Mouse (Mus musculus) induced T-regulatory cell, adult 2 months (primary cell): Measurements from ENCODE around the gene Mien1.

Experiments
- DNase-seq: peaks from one replicate; pipeline ENCODE4 v3.0.0-alpha.2; 2012; ENCODE audit warnings: low read depth

Mien1 gene

DNA sequence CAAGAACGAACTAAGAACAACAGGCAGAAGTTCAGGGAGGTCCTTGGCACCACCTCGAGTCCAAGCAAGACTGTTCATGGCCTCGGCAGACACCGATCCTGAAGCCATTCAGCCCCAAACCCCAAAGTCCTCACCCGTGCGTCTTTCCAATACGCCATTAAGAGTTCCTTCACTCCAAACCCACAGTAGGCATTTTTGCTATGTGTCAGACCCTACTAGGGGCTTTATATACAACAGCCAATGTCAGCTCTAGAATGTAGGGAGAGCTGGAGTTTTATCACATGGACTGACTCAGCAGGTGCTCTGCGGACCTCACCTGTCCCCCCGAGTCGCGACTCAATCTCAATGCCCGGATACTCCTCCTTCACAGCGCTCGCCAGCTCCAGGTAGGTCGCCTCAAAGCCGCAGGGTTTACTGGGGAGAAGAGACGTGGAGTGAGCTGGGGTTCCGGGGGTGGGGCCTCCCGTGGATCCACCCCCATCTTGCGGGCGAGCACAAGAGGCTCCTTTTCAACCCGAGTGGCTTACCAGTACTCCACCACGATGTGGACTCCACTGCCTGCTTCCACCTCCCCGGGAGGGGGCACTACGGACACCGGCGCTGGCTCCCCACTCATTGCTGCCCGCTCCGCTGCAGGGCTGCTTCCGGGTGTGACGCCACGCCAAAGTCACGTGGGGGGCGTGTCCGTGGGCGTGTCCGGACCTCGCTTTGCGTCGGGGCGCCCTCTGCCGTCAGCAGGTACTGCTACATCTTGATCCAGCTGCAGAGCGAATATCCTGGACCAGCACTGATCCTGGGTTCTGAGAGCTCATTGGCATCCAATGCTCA is at the start of gene Mien1:
Gene Mien1, minus strand, starts transcription at position 661 of the 828 bp plus-strand sequence.
- DNase-seq: peak; percentile 96

DNA sequence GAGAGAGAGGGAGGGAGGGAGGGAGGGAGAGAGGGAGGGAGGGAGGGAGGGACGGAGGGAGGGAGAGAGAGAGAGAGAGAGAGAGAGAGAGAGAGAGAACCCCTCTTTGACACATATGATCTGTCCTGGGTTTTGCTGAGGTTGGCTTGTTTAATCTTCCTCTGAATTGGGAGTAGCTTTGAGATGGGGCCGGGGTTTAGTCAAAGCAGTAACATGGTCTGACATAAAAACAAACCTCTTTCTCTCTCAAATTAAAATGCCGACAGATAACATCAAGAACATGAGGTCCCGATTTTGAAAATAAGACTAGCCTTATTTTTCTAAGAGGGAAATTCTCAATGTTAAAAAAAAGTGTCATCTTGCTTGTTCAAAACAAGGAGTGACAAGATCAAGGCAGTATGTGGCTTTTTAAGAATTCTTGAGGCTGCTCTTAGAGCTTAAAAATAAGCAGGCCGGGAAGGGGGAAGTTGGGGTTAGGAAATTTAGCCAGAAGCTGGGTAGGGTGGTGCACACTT is 48.8 kb upstream of the Mien1 start:
- peak; percentile 90 for DNase-seq

DNA sequence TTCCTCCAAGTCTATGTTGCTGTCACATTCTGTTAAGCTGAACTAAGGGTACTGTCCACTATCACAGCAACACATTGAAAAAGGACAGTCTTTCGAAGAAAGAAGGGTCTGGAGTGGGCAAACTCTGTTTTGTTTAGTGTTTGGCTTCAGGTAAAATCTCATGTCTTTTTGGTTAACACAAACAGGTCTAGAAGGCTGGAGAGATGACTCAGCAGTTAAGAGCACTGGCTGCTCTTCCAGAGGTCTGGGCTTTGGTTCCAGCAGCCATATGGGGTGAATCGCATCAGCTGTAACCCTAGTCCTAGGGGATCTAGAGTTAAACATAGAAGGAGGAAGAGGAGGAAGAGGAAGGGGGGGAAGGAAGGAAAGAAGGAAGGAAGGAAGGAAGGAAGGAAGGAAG is 47.0 kb upstream of the Mien1 start:
- DNase-seq: no peak

DNA sequence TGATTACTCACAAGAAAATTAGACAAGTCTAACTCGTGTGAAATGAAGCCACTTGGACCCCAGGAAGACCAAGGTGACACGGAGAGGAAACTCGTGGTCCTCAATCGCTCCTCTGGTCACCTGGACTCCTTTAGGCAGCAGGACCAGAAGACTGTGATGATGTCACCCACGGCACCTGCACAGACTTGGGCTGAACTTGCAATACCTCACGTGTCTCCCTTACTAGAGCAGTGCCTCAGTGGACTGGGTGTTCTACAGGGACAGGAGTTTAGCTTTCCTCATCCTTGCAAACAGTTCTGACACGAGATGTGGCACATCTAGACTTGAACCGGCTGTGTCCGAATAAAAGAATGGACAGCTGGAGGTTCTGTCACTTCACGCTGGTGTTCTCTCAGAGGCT is 43.3 kb upstream of the Mien1 start:
- no peak for DNase-seq

DNA sequence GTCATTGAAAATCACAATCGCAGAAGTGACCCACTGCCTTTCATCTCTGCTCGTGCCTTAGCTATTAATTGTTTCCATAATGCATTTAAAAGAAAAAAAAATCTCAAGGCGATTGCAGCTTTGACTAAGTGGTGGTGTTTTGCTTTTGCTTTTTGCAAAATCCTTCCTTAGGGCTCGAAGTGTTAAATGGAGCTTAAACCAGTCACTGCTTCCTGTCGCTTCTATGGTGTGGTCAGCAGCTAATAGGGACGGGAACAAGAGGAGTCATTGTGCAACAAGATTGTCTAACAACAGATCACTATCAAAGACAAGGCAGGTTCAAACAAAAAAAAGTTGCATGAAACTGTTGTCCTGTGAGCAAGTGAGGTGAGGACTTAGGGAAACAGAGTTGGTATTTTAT is 42.4 kb upstream of the Mien1 start:
- DNase-seq: peak; percentile 67

DNA sequence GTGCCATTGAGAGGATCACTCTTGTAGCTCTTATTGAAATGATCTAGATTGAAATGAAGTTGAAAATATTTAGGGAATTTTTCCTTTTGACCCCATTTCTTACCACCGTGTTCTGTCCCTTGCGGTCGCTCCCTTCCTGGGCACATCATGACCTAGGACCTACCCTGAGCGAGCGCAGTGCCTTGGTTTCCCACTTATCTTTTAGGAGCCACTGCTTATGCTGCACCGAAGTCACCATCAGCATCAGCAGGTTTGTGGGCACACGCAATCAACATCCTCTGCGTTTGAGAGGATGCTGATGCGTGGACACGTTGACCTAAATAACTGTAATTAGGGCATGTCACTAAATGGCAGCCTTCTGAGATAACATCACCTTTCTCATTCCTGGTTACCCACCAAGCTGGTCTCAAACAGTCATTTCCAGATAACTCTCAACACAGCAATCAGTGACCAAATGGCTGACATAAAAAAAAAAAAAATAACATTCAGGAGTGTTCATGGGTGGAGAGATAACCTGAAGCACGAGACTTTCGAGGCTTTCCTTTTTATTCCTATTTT is 41.2 kb upstream of the Mien1 start:
- DNase-seq: peak; percentile 76

DNA sequence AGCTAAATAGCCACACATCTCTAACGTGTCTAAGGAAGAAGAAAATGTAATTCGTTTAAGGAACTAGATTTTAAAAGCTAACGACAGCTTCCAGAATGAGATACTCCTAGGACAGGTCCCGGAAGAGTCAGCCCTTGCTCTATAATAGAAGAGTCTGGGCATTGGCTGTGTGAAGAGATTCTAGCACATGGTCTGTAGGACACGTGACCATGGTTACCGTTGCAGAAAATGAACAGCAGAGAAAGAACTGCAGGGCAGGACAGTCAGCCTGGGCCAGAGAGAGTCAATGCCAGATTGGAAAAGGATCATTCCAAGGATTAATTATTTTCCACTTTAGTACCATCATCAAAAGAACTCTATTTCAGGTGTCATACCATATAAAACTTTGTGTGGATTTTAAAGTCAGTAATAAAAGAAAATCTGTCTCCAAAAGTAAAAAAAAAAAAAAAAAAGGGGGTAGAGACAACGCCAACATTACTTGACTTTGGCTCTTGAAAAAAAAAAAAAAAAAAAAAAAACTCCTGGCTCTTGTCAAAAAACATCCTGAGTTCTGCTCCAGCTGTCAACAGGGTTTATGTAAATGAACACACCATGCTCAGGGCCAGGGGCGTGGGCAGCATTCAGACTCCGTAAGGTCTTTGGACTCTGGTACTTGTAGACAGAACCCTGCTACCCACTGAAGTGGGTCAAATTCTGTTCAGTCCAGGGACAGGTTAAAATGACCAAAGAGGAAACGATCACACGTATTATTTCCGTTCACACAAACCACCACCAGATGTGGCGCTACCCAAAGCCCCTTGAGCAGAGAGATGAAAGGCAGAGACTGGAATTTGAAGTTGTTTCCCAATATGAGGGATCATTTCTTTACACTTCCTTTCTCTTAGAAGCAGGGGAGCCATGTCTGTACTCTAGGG is 40.5 kb upstream of the Mien1 start:
- DNase-seq: peak; percentile 83

DNA sequence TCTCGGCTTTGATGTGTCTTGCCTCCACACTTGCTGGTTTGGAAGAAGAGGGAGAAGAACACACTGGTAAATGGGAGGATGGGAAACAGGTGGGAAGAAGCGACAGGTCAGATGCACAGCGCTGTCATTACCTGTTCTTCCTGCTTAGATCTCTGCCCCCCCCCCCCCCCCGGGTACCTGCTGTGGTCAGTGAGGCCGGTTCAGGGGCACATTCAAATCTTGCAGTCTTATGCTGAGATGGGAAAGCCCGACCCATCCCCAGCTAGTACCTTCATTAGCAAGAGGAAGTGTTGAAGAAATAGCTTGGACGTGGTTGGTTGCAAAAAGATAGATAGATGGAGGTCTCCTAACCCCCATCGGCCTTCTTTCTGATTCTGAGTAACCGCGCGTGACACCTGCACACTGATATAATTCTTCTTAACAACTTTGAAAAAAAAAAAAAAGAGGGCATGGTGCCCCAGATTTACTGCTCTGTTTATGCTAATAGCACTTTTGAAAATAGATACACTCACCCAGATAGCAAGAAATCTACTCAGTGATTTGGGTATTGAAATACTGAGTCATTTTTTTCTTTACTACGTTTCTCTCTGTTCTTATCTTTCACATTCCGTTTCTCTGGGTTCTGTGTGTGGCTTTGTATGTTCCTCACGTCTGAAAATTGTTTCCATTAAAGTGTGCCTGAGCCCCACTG is 38.4 kb upstream of the Mien1 start:
- DNase-seq: peak; percentile 86

DNA sequence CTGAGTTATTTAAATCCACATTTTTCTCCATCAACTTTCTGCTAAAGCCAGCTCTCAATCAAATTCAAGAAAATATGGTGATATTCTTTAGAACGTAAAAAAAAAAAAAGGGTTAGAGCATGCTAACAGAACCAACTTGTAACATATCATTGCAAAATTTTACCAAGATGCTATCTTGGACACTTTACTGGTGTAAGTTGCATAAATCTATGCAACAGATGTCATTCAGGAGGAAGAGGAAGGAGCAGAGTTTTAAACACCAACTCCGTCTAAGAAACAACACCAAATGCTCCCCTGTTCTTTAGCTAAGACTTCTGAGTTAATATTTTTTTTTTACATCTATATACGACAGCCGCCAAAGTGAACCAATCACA is 37.6 kb upstream of the Mien1 start:
- DNase-seq: no peak

DNA sequence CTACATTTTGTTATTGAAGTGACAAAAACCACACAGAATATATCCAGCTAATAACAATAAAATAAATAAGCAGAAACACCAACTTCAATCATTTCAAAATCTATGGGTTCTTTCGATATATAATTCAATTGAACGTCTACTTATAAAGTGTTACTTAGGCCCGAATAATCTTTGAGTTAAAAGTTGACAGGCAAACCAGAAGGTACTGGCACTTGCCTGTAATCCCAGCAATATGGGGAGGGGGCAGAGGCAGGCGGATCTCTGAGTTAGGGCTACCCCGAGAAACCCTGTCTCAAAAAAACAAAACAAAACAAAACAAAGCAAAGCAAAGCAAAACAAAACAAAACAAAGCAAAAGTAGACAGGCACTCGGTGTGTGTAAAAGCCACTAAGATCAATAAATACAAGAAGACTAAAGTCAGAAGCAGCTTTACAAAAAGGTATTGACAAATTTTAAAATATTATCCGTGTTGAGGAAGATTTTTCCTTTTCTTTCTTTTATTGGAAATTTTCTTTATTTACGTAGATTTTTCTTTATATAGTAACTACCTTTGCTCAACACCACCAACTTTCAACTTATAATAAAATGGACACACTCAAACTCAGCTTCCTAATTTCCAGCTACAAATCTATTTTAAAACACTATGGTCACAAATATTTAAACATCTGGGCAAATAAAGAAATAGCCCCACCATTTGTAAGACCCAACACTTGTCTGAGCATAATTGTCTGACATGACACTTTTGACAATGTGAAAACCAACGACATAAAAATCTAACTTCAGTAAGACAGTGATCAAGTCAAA is 37.0 kb upstream of the Mien1 start:
- peak; percentile 57 for DNase-seq

DNA sequence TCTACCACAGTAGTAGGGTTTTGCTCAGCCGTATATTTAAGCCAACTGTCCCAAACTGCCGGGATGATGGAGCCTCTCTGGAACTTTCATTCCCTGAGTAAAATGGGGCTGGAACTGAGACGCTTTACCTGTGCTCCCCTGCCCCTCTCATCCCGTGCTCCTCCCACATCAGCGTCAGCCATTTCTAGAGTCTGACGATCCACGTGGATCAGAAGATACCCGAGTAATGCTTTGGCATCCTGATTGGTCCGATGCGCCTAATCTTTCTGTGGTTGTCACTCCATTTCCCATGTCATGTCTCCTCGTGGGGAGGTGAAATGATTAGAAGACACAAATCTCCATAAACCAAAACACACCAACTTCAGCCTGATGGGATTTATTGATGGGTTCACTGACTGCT is 36.2 kb upstream of the Mien1 start:
- DNase-seq: peak; percentile 68

DNA sequence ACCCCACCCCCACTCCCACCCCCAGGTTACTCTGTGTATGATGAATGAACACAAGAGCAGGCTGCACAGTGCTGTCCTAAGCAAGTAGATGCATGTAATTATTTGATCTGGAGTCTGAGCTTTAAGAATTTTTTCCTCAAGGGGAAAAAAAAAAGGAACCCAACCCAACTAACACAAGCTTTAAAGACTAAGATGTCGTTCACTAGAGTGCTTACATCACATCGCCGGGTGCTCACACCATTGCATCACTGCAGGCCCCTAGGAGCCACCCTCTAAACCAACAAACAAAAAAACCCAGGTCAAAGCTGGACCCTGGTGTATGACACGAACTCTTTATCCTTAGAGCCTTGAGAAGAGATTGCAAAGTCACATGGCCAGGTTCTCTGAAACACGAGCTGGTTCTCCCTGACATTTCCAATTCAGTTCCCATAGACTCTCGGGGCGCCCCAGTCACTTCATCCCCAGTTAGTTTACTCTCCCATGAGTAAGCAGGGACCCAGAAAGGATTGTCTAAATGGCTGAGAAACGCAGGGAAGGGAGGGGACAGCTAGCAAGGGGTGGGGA is 35.2 kb upstream of the Mien1 start:
- peak; percentile 58 for DNase-seq

DNA sequence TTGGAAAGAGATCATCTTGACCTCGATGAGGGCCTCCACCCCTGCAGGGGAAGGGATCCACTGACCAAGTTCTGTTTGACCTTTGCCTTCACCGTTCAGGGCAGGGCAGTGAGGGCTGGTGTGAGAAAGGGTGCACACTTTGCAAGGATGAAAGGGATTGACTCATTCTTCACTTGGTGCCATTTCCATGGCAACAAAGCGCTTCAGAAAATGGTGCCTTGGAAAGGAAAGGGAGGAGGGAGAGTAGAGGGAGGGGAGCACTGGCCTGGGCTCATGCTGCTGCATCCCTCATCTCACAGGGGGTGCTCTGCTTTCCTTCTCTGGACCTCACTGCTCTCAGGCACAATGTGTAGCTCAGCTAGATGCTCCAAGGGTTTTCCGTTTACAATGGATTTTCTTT is 33.9 kb upstream of the Mien1 start:
- DNase-seq: peak; percentile 63

DNA sequence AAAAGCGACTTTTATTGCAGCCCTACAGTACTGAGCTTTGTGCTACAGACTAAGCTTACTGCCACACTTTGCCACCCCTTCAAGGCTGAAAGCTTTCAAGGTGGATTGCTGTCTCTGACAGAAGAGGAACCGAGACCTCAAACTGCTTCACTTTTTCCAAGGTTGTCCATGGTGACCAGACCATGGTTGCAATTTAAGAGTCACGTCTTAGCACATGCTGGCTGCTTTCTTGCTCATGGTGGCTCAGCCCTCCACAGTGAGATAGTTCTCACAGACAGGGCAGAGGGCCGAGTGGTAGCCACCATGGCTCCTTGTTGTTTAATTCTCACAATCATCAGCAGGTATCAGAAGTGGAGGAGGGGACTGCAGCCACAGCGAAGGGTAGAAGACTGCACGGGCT is 32.0 kb upstream of the Mien1 start:
- DNase-seq: no peak

DNA sequence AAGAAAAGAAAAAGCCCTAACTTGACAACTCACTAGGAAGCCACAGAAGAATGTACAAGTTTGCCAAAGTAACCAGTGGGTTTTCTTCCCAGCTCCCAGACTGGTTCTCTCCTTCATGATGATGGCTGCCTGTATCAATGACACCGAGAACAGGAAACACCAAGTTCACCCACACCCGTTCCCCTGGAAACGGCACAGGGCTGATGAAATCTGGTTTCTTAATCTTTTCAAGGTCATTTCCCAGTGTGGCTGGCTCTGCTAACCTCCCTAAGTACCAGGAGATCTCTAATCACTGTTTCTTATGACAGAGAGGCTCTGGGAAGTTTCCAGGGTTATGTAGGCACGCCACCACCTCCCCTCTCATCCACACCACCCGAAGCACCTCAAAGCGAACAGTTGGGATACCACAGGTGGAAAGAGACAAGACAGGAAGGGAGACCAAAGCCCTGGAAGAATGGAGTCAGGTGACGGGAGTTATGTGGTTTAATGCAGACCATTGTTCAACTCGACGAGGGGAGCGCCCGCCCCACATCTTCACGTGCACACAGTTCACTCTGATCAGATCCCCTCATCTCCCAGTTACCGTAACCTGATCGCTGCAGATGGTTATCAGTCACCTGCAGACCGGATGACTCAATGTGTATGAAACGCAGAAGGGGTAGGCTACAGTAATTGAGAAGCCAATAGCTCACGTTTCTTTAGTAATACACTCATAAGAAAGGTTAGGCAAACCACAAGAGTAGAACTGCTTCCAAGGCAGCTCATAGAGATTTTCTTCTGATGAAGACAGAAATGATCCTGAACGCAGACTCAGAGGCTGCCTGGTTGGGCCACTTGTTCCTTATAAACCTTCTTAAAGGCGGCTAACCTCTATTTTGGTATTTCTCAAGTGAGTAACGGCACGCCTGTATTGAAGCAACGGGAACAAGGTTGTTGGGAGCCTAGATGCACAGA is 31.2 kb upstream of the Mien1 start:
- peak; percentile 92 for DNase-seq

DNA sequence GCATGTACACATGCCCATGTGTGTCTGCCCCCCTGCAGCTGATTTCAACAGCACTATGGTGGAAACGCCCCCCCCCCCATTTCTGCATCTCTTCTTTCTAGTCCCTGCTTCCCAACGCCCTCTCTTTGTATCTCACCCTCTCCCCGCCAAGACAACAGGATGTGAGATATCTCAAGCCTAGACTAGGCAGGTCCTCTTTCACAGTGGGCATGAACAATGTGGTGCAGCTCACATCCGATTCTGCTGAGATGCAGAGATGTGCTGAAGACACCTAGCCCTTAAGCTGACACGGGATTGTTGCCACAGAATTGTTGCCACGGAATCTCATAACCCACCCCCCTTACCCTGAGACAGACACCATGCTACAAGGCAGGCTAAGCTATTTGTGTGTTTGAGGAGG is 25.7 kb upstream of the Mien1 start:
- peak; percentile 83 for DNase-seq

DNA sequence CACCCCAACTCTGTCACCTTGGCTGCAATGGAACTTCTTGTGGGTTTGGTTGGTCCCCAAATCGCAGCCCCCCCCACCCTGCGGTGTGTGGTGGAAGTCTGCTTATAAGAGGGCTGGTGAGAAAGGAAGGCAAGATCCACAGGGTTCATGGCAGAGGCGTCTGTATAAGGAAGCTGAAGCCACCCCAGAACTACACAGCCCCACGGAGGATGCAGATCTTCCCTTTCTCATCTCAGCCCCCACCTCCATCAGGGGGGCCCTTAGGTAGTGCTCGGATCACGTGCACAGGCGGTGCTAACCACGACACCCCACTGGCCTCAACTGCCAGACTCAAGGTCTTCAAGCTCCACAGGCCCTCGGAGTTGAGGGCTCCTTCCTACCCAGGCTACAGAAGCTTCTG is 25.1 kb upstream of the Mien1 start:
- peak; percentile 79 for DNase-seq

DNA sequence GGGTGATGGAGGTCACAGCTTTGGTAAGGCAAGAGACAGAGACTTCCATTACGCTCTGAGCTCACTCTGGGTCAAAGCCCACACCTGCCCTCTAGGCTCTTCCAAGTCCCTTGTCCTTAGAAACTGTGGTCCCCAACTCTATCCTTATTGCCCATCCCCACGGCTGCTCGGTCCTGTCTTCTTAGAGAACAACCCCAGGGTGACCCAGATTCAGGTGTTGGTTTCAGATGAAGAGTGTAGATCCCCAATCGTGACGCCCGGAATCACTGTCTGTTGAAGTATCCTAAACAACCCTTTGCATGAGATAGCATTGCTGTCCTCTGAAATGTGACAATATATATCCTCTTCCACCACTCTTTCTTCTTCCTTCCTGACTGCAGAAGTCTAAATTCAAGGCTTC is 23.5 kb upstream of the Mien1 start:
- DNase-seq: peak; percentile 40

DNA sequence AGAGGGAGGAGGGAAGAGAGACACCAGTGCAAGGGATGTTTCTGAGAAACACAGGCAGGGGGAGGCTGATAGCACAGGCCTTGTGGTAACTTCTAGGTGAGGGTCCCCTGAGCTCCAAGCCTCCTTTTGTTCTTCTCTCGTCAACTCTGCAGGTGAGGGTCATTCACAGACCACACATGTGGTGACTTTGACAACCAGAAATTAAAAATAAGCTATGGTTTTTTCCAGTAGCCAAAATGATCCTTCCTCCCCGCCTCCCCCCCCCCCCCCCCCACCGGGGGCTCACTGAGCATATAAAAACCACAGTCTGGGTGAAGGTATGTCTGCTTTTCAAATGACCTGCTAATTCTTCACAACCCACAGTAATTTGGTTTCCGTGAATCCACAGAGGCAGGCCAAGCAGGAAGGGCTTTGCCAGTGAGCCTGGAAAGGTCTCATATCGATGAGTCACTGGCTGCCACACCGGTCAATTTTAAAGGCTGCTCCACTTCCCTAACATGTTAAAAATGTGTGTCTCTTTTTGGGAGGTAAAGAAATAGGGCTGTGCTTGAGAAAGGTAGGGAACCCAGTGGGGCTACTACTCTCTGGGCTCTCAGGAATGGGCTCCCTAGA is 22.4 kb upstream of the Mien1 start:
- peak; percentile 59 for DNase-seq
